Mouse (Mus musculus): ENCODE data around the gene Mfsd4b3. TPM values are rescaled to one million over a fixed set of nuclear protein-coding genes. Genes with fewer than 3 reads are reported as not detected.
"Not testable (repeated sequence)": the region's sequence is repeated elsewhere in the genome, so short reads cannot be mapped to it uniquely, and the experiment has no call there.

The Mfsd4b3 gene
- polyA plus RNA-seq (2014; fragmentation: Nextera tagmentation; extraction: Ambion mirVana) = not detected in 2 replicates

- peak; percentile 96 for ATAC-seq (ENCODE audit: low FRiP score, low TSS enrichment)
- no peak within 1 kb of the TSS for H3K27ac ChIP-seq (replicated peaks; ENCODE audit: low read depth, low read length)
These were observed at the start of gene Mfsd4b3 for GRCm38 (mm10) chr10:39959761-39960440. Gene Mfsd4b3 (minus strand): TSS chr10:39960153.

DNA sequence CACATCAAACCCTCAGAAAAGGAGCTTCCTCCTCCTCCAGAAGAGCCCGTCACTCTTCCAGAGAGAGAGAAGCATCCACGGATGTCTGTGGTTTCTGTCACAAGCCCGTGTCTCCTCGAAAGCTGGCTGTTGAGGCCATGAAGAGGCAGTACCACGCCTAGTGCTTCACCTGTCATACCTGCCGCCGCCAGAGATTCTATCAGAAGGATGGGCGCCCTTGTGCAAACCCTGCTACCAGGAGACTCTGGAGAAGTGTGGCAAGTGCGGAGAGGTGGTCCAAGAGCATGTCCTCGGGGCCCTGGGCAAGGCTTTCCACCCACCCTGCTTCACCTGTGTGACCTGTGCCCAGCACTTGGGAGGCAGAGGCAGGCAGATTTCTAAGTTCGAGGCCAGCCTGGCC, 49.6 kb upstream of the Mfsd4b3 start:
- no peak for DNase-seq
- Histone ChIP-seq H3K9ac (replicated peaks; ENCODE audit: low read length) (no peak overlapping the region), H3K9me3 (ENCODE audit: control insufficient read depth, low read length) (no peaks in the 10 kb centered on the region), H3K27ac (replicated peaks; ENCODE audit: low read depth, low read length) (no peak overlapping the region), H3K4me1 (ENCODE audit: control insufficient read depth, insufficient read depth, low read length) (no peaks in the 10 kb centered on the region), H3K4me2 (ENCODE audit: low read length) (no peak overlapping the region), H3K36me3 (ENCODE audit: control insufficient read depth, insufficient read depth, low read length) (no peaks in the 10 kb centered on the region), H3K4me3 (replicated peaks; ENCODE audit: low read depth, low read length) (no peak overlapping the region), H3K27me3 (ENCODE audit: control insufficient read depth, insufficient read depth, low read length) (no peaks in the 10 kb centered on the region)
- no peak for ATAC-seq (ENCODE audit: low FRiP score, low TSS enrichment)
- whole genome bisulfite sequencing = 92% methylated on average over 11 of the region's 11 CpGs

More at GRCm38 (mm10) chr10:39959761-39960440, at the start of gene Mfsd4b3:
- Histone ChIP-seq H3K9ac (replicated peaks; ENCODE audit: low read length) (peak within 1 kb of the TSS; percentile 36; the same call in 1 of the 2 replicates), H3K27me3 (ENCODE audit: control insufficient read depth, insufficient read depth, low read length) (no peaks in the 10 kb centered on the region; the same call in 1 of the 2 replicates), H3K9me3 (ENCODE audit: control insufficient read depth, low read length) (no peaks in the 10 kb centered on the region), H3K36me3 (ENCODE audit: control insufficient read depth, insufficient read depth, low read length) (no peaks in the 10 kb centered on the region), H3K4me2 (ENCODE audit: low read length) (peak within 1 kb of the TSS; percentile 92), H3K4me1 (ENCODE audit: control insufficient read depth, insufficient read depth, low read length) (0 out of 2 replicates have a peak, but pooled peaks cover 4% of the 10 kb centered on the region), H3K4me3 (replicated peaks; ENCODE audit: low read depth, low read length) (peak within 1 kb of the TSS; percentile 49)
- under 1% methylated on average over 38 of the region's 38 CpGs for WGBS
- peak; percentile 95 for DNase-seq

- not testable (repeated sequence) for H3K4me2 ChIP-seq (ENCODE audit: low read length); H3K36me3 ChIP-seq (ENCODE audit: control insufficient read depth, insufficient read depth, low read length); H3K27me3 ChIP-seq (ENCODE audit: control insufficient read depth, insufficient read depth, low read length); H3K9ac ChIP-seq (replicated peaks; ENCODE audit: low read length); DNase-seq; H3K9me3 ChIP-seq (ENCODE audit: control insufficient read depth, low read length); H3K4me1 ChIP-seq (ENCODE audit: control insufficient read depth, insufficient read depth, low read length); H3K4me3 ChIP-seq (replicated peaks; ENCODE audit: low read depth, low read length); ATAC-seq (ENCODE audit: low FRiP score, low TSS enrichment); H3K27ac ChIP-seq (replicated peaks; ENCODE audit: low read depth, low read length)
- WGBS = 75% methylated on average over 4 of the region's 4 CpGs
These were observed 48.9 kb upstream of the Mfsd4b3 start for GRCm38 (mm10) chr10:40008847-40009246.

- DNase-seq (no peak), ATAC-seq (ENCODE audit: low FRiP score, low TSS enrichment) (no peak)
- no peak overlapping the region for H3K27ac ChIP-seq (replicated peaks; ENCODE audit: low read depth, low read length)
- H3K4me1 ChIP-seq (ENCODE audit: control insufficient read depth, insufficient read depth, low read length) = no peaks in the 10 kb centered on the region
- no peaks in the 10 kb centered on the region for H3K36me3 ChIP-seq (ENCODE audit: control insufficient read depth, insufficient read depth, low read length)
- H3K9ac ChIP-seq (replicated peaks; ENCODE audit: low read length) = no peak overlapping the region
- WGBS = 93% methylated on average over 4 of the region's 4 CpGs
- no peaks in the 10 kb centered on the region for H3K27me3 ChIP-seq (ENCODE audit: control insufficient read depth, insufficient read depth, low read length)
- H3K9me3 ChIP-seq (ENCODE audit: control insufficient read depth, low read length) = no peaks in the 10 kb centered on the region
- no peak overlapping the region for H3K4me3 ChIP-seq (replicated peaks; ENCODE audit: low read depth, low read length)
- H3K4me2 ChIP-seq (ENCODE audit: low read length) = no peak overlapping the region
These were observed 48.0 kb upstream of the Mfsd4b3 start for GRCm38 (mm10) chr10:40007953-40008352.

- no peak for DNase-seq
- WGBS = 50% methylated on average over 10 of the region's 10 CpGs
- Histone ChIP-seq H3K36me3 (ENCODE audit: control insufficient read depth, insufficient read depth, low read length) (no peaks in the 10 kb centered on the region), H3K4me3 (replicated peaks; ENCODE audit: low read depth, low read length) (no peak overlapping the region), H3K9me3 (ENCODE audit: control insufficient read depth, low read length) (no peaks in the 10 kb centered on the region), H3K9ac (replicated peaks; ENCODE audit: low read length) (no peak overlapping the region), H3K27me3 (ENCODE audit: control insufficient read depth, insufficient read depth, low read length) (no peaks in the 10 kb centered on the region), H3K4me2 (ENCODE audit: low read length) (no peak overlapping the region), H3K4me1 (ENCODE audit: control insufficient read depth, insufficient read depth, low read length) (no peaks in the 10 kb centered on the region), H3K27ac (replicated peaks; ENCODE audit: low read depth, low read length) (no peak overlapping the region)
- ATAC-seq (ENCODE audit: low FRiP score, low TSS enrichment) = no peak
These were observed 47.0 kb upstream of the Mfsd4b3 start for GRCm38 (mm10) chr10:40006963-40007362.

- Histone ChIP-seq H3K4me3 (replicated peaks; ENCODE audit: low read depth, low read length) (no peak overlapping the region), H3K27ac (replicated peaks; ENCODE audit: low read depth, low read length) (no peak overlapping the region), H3K4me2 (ENCODE audit: low read length) (no peak overlapping the region), H3K27me3 (ENCODE audit: control insufficient read depth, insufficient read depth, low read length) (no peaks in the 10 kb centered on the region), H3K36me3 (ENCODE audit: control insufficient read depth, insufficient read depth, low read length) (no peaks in the 10 kb centered on the region), H3K9me3 (ENCODE audit: control insufficient read depth, low read length) (no peaks in the 10 kb centered on the region), H3K4me1 (ENCODE audit: control insufficient read depth, insufficient read depth, low read length) (no peaks in the 10 kb centered on the region), H3K9ac (replicated peaks; ENCODE audit: low read length) (no peak overlapping the region)
- ATAC-seq (ENCODE audit: low FRiP score, low TSS enrichment) (no peak), DNase-seq (no peak)
- 90% methylated on average over 2 of the region's 2 CpGs for WGBS
These were observed 40.8 kb upstream of the Mfsd4b3 start for GRCm38 (mm10) chr10:40000746-40001145.

DNA sequence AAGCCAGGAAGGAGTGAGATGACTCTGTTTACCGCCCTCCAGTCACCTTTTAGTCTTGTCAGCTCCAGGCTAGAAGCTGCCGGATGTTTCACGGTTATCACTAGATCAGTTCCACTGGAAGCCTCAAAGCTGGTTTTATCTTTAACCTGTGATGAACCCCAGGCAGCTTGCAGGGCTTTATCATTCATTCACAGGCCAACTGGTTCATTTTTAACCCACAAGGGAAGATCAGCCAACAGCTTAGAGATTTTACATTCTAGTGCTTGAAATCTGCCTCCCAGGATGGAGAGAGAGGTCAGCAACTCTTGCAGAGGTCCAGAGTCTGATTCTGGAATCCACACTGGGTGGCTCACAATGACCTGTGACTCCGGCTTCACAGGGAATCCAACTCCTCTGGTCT, 31.2 kb upstream of the Mfsd4b3 start:
- DNase-seq = no peak
- ATAC-seq (ENCODE audit: low FRiP score, low TSS enrichment) = no peak
- Histone ChIP-seq H3K4me2 (ENCODE audit: low read length) (no peak overlapping the region), H3K9me3 (ENCODE audit: control insufficient read depth, low read length) (no peaks in the 10 kb centered on the region), H3K36me3 (ENCODE audit: control insufficient read depth, insufficient read depth, low read length) (no peaks in the 10 kb centered on the region), H3K27ac (replicated peaks; ENCODE audit: low read depth, low read length) (no peak overlapping the region), H3K4me1 (ENCODE audit: control insufficient read depth, insufficient read depth, low read length) (no peaks in the 10 kb centered on the region), H3K9ac (replicated peaks; ENCODE audit: low read length) (no peak overlapping the region), H3K4me3 (replicated peaks; ENCODE audit: low read depth, low read length) (no peak overlapping the region), H3K27me3 (ENCODE audit: control insufficient read depth, insufficient read depth, low read length) (no peaks in the 10 kb centered on the region)
- WGBS = 85% methylated on average over 4 of the region's 4 CpGs

GRCm38 (mm10) chr10:39986466-39986865, 26.5 kb upstream of the Mfsd4b3 start, which contains the start of gene Mfsd4b5:
Gene Mfsd4b5 (minus strand): TSS chr10:39986646.
- Histone ChIP-seq H3K4me1 (ENCODE audit: control insufficient read depth, insufficient read depth, low read length) (no peaks in the 10 kb centered on the region), H3K36me3 (ENCODE audit: control insufficient read depth, insufficient read depth, low read length) (no peaks in the 10 kb centered on the region), H3K4me3 (replicated peaks; ENCODE audit: low read depth, low read length) (no peak within 1 kb of the TSS), H3K9ac (replicated peaks; ENCODE audit: low read length) (no peak within 1 kb of the TSS), H3K27ac (replicated peaks; ENCODE audit: low read depth, low read length) (no peak within 1 kb of the TSS), H3K27me3 (ENCODE audit: control insufficient read depth, insufficient read depth, low read length) (no peaks in the 10 kb centered on the region), H3K9me3 (ENCODE audit: control insufficient read depth, low read length) (no peaks in the 10 kb centered on the region), H3K4me2 (ENCODE audit: low read length) (no peak within 1 kb of the TSS)
- ATAC-seq (ENCODE audit: low FRiP score, low TSS enrichment) (no peak), DNase-seq (no peak)
- WGBS = 91% methylated on average over 12 of the region's 12 CpGs

- Histone ChIP-seq H3K9ac (replicated peaks; ENCODE audit: low read length) (no peak overlapping the region), H3K27me3 (ENCODE audit: control insufficient read depth, insufficient read depth, low read length) (no peaks in the 10 kb centered on the region), H3K4me2 (ENCODE audit: low read length) (no peak overlapping the region), H3K27ac (replicated peaks; ENCODE audit: low read depth, low read length) (no peak overlapping the region), H3K4me1 (ENCODE audit: control insufficient read depth, insufficient read depth, low read length) (no peaks in the 10 kb centered on the region), H3K4me3 (replicated peaks; ENCODE audit: low read depth, low read length) (no peak overlapping the region), H3K36me3 (ENCODE audit: control insufficient read depth, insufficient read depth, low read length) (no peaks in the 10 kb centered on the region), H3K9me3 (ENCODE audit: control insufficient read depth, low read length) (peaks cover 5% of the 10 kb centered on the region; the same call in 1 of the 2 replicates)
- 77% methylated on average over 5 of the region's 5 CpGs for WGBS
- DNase-seq = no peak
- no peak for ATAC-seq (ENCODE audit: low FRiP score, low TSS enrichment)
These were observed 22.7 kb upstream of the Mfsd4b3 start for GRCm38 (mm10) chr10:39982604-39983003.
